Mouse (Mus musculus) limb, embryonic 11.5 days (tissue): Measurements from ENCODE around the gene Kat6b. TPM values are rescaled to one million over a fixed set of nuclear protein-coding genes. Genes with fewer than 3 reads are reported as not detected.

Experiments used
- ATAC-seq: fragments of 200-750 bp; cut with Nextera tagmentation; 2 replicates; pipeline ENCODE4 v1.8.0; 2017; ENCODE audit warnings: low read depth; ENCODE audit not compliant: insufficient number of reproducible peaks, low FRiP score, low TSS enrichment
- DNase-seq: peaks from one replicate; pipeline ENCODE4 v3.0.0-alpha.2; 2015; ENCODE audit warnings: low spot score
- H3K27ac ChIP-seq: fragments of 300-500 bp; sonication (generic); replicated peaks from 2 replicates; pipeline ENCODE4 v1.5.1; 2014; ENCODE audit warnings: low read depth, mild to moderate bottlenecking, low read length
- H3K27me3 ChIP-seq: fragments of 300-500 bp; sonication (generic); 2 replicates; pipeline ENCODE4 v1.6.1; 2014; ENCODE audit warnings: mild to moderate bottlenecking, low read length, mixed read lengths; ENCODE audit not compliant: control insufficient read depth, insufficient read depth
- H3K36me3 ChIP-seq: fragments of 300-500 bp; sonication (generic); 2 replicates; pipeline ENCODE4 v1.6.1; 2014; ENCODE audit warnings: mild to moderate bottlenecking, low read length, moderate library complexity, mixed read lengths; ENCODE audit not compliant: control insufficient read depth, insufficient read depth
- H3K4me1 ChIP-seq: fragments of 300-500 bp; sonication (generic); 2 replicates; pipeline ENCODE4 v1.6.1; 2014; ENCODE audit warnings: low read length, mixed read lengths; ENCODE audit not compliant: control insufficient read depth, insufficient read depth
- H3K4me2 ChIP-seq: fragments of 300-500 bp; sonication (generic); 2 replicates; pipeline ENCODE4 v1.6.1; 2014; ENCODE audit warnings: low read depth, mild to moderate bottlenecking, moderate library complexity; ENCODE audit not compliant: severe bottlenecking
- H3K4me3 ChIP-seq: fragments of 300-500 bp; sonication (generic); 2 replicates; pipeline ENCODE4 v1.5.1; 2014; ENCODE audit warnings: low read depth, low read length
- H3K9ac ChIP-seq: fragments of 300-500 bp; sonication (generic); 2 replicates; pipeline ENCODE4 v1.6.1; 2014; ENCODE audit warnings: mild to moderate bottlenecking, low read length
- H3K9me3 ChIP-seq: fragments of 300-500 bp; sonication (generic); 2 replicates; pipeline ENCODE4 v1.6.1; 2016; ENCODE audit warnings: low read length; ENCODE audit not compliant: control insufficient read depth
- WGBS: fragments of 180-500 bp; shearing (Covaris S2); extraction: QIAGEN DNeasy Blood & Tissue Kit; methylation state at CpG from one replicate; pipeline ENCODE4 v1.1.7; 2014; 5-methylcytosine and 5-hydroxymethylcytosine counted together
- polyA plus RNA-seq: library from polyadenylated mRNA; unstranded; fragments of >200 nt; fragmentation: Nextera tagmentation; extraction: Ambion mirVana; gene quantifications from 2 replicates; pipeline ENCODE4 v1.2.1, GENCODE M21; 2014

Kat6b gene
- polyA plus RNA-seq, 1 experiment from 2014 or later = 22.8 TPM

GRCm38 (mm10) chr14:21547965-21548364 lies 66.7 kb downstream of the Kat6b start:
- Histone ChIP-seq H3K9ac (no peak overlapping the region), H3K4me2 (no peak overlapping the region), H3K27ac (no peak overlapping the region), H3K4me3 (no peak overlapping the region), H3K36me3 (no peaks in the 10 kb centered on the region), H3K4me1 (peaks cover 21% of the 10 kb centered on the region; the same call in 1 of the 2 replicates), H3K9me3 (no peaks in the 10 kb centered on the region), H3K27me3 (no peaks in the 10 kb centered on the region)
- ATAC-seq = no peak
- DNase-seq = no peak
- WGBS = 85% methylated on average over 3 of the region's 3 CpGs

GRCm38 (mm10) chr14:21548952-21549607 lies 67.8 kb downstream of the Kat6b start:
- no peak overlapping the region for H3K27ac ChIP-seq
- ATAC-seq (no peak), DNase-seq (no peak)
- 68% methylated on average over 6 of the region's 6 CpGs for WGBS
- no peak overlapping the region for H3K4me3 ChIP-seq
- peaks cover 21% of the 10 kb centered on the region; the same call in 1 of the 2 replicates for H3K4me1 ChIP-seq
- H3K36me3 ChIP-seq = no peaks in the 10 kb centered on the region
- no peaks in the 10 kb centered on the region for H3K27me3 ChIP-seq
- no peak overlapping the region for H3K4me2 ChIP-seq
- no peak overlapping the region for H3K9ac ChIP-seq
- no peaks in the 10 kb centered on the region for H3K9me3 ChIP-seq

GRCm38 (mm10) chr14:21549608-21550115 lies 68.4 kb downstream of the Kat6b start:
- WGBS = 93% methylated on average over 6 of the region's 6 CpGs
- Histone ChIP-seq H3K27me3 (no peaks in the 10 kb centered on the region), H3K36me3 (no peaks in the 10 kb centered on the region), H3K4me3 (no peak overlapping the region), H3K9me3 (no peaks in the 10 kb centered on the region), H3K4me2 (no peak overlapping the region), H3K9ac (no peak overlapping the region), H3K4me1 (peaks cover 21% of the 10 kb centered on the region; the same call in 1 of the 2 replicates), H3K27ac (no peak overlapping the region)
- DNase-seq (no peak), ATAC-seq (no peak)

DNA sequence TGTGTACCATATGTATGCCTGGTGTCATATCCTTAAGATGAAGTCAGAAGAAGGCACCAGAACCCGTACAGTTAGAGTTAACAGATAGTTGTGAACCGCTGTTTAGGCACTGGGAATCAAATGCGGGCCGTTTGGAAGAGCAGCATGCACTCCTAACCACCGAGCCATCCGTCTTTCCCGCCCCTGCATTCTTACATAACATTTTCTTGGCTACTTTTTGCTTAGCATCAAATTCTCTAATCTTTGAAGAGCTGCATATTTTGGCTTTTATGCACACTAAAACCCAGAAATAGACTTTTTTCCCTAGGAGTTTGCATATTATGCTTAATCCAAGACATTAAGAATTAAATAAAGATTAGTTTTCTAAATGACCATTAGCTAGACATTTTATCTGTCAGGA lies 69.3 kb downstream of the Kat6b start:
- Histone ChIP-seq H3K9ac (no peak overlapping the region), H3K36me3 (no peaks in the 10 kb centered on the region), H3K4me3 (no peak overlapping the region), H3K27ac (no peak overlapping the region), H3K27me3 (no peaks in the 10 kb centered on the region), H3K4me2 (no peak overlapping the region), H3K9me3 (no peaks in the 10 kb centered on the region), H3K4me1 (peaks cover 18% of the 10 kb centered on the region; the same call in 1 of the 2 replicates)
- ATAC-seq = no peak
- DNase-seq = no peak
- WGBS = 86% methylated on average over 7 of the region's 7 CpGs

GRCm38 (mm10) chr14:21551655-21552054 lies 70.4 kb downstream of the Kat6b start:
- H3K27ac ChIP-seq = no peak overlapping the region
- H3K27me3 ChIP-seq = no peaks in the 10 kb centered on the region
- peaks cover 17% of the 10 kb centered on the region; the same call in 1 of the 2 replicates for H3K4me1 ChIP-seq
- no peak for DNase-seq
- H3K36me3 ChIP-seq = no peaks in the 10 kb centered on the region
- no peak overlapping the region for H3K4me2 ChIP-seq
- H3K9ac ChIP-seq = no peak overlapping the region
- 93% methylated on average over 7 of the region's 7 CpGs for WGBS
- H3K9me3 ChIP-seq = no peaks in the 10 kb centered on the region
- no peak overlapping the region for H3K4me3 ChIP-seq
- ATAC-seq = no peak

GRCm38 (mm10) chr14:21552958-21553357 lies 71.7 kb downstream of the Kat6b start:
- Histone ChIP-seq H3K4me2 (no peak overlapping the region), H3K27ac (no peak overlapping the region), H3K9ac (no peak overlapping the region), H3K27me3 (no peaks in the 10 kb centered on the region), H3K4me1 (0 out of 2 replicates have a peak, but pooled peaks cover 8% of the 10 kb centered on the region), H3K4me3 (no peak overlapping the region), H3K9me3 (no peaks in the 10 kb centered on the region), H3K36me3 (no peaks in the 10 kb centered on the region)
- DNase-seq = no peak
- WGBS = 68% methylated on average over 8 of the region's 8 CpGs
- ATAC-seq = no peak

- H3K9ac ChIP-seq = no peak overlapping the region
- 83% methylated on average over 8 of the region's 8 CpGs for WGBS
- no peak overlapping the region for H3K4me2 ChIP-seq
- no peaks in the 10 kb centered on the region for H3K9me3 ChIP-seq
- DNase-seq = no peak
- 0 out of 2 replicates have a peak, but pooled peaks cover 12% of the 10 kb centered on the region for H3K4me1 ChIP-seq
- no peaks in the 10 kb centered on the region for H3K36me3 ChIP-seq
- H3K27ac ChIP-seq = no peak overlapping the region
- no peak overlapping the region for H3K4me3 ChIP-seq
- H3K27me3 ChIP-seq = no peaks in the 10 kb centered on the region
- no peak for ATAC-seq
These were observed 72.8 kb downstream of the Kat6b start for GRCm38 (mm10) chr14:21554046-21554445.

- no peak overlapping the region for H3K4me3 ChIP-seq
- 0 out of 2 replicates have a peak, but pooled peaks cover 12% of the 10 kb centered on the region for H3K4me1 ChIP-seq
- 71% methylated on average over 10 of the region's 10 CpGs for WGBS
These were observed 77.4 kb downstream of the Kat6b start for GRCm38 (mm10) chr14:21558440-21559131.

More at GRCm38 (mm10) chr14:21558440-21559131, 77.4 kb downstream of the Kat6b start:
- Histone ChIP-seq H3K27me3 (no peaks in the 10 kb centered on the region), H3K9ac (no peak overlapping the region), H3K4me2 (no peak overlapping the region), H3K27ac (no peak overlapping the region), H3K9me3 (no peaks in the 10 kb centered on the region), H3K36me3 (no peaks in the 10 kb centered on the region)
- DNase-seq (no peak), ATAC-seq (no peak)
